Mouse (Mus musculus): ENCODE data around the gene Ptn.

DNA sequence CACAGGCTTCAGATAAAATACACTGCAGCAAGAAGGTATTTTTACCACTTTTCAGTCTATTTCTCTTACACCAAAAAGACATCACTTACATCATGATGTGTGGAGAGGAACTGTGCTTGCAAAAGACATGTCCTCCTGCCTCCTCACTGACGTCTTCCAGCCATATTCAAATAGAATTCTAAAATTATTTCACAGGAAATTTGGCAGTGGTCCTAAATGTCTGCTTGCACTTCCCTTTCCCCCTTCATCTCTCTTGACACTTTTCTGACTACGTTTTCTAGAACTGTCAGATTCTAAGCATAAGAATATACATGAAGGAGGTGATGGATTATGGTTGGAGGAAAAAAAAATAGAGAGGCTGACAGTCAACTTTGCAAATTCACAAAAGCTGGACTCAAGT, 33.0 kb downstream of the Ptn start:
- no peak for TF ChIP-seq CTCF (IDR thresholded peaks at IDR 0.05; ENCODE audit: low read depth, low read length)
- TF ChIP-seq POLR2A (IDR thresholded peaks at IDR 0.05; ENCODE audit: borderline replicate concordance, low read depth, low read length): no peak

All from bone marrow macrophage, adult 2 months (primary cell).